Comparison of ENCODE assay signal across 10 mouse cellular contexts in the genomic region with DNA sequence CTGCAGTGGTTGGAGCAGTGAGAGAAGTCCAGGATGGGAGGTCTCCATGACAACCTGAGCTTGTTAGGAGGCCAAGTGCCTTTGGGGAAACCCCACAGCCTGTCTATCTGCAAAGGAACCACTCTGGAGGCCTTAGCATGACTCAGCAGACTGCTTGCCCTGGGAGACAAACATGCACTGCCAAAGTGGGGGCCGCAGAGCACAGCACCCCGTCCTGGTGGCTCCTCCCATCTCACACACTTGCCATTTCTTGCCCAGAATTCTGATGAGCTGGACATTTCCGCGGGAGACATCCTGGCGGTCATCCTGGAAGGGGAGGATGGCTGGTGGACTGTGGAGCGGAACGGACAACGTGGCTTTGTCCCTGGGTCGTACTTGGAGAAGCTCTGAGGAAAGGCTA. TPM values are rescaled to one million over a fixed set of nuclear protein-coding genes. Genes with fewer than 3 reads are reported as not detected.
DNase-seq lines count a peak whose midpoint lies in the region; TF ChIP-seq lines count a peak whose summit lies in the region.
"Had no signal": no experiment of that assay in that cellular context is flagged by ENCODE, and none has a peak within 500 bp of the region (broad histone marks: within the 10 kb centered on the region; RNA-seq: fewer than 3 reads in every experiment).

No protein-coding gene starts in this region.

- peaks cover 7% of the 10 kb centered on the region for H3K4me1 ChIP-seq in cortical plate, adult 2 months (ENCODE audit: control insufficient read depth, insufficient read depth, low read length)

- no peak for TF ChIP-seq CTCF in cortical plate, adult 2 months (IDR thresholded peaks at IDR 0.05; ENCODE audit: extremely low read depth, insufficient read depth, low read length)

- intact Hi-C loops in heart, postnatal 36 days (cut with DNase I) = no loop called here

- H3K4me3 ChIP-seq in cortical plate, adult 2 months (ENCODE audit: insufficient read depth, low read length) = no peak overlapping the region
- H3K4me3 ChIP-seq: lung, embryonic 15.5 days had no signal

- DNase-seq in heart, adult 11 months = peak; percentile 96
- no peak for DNase-seq in heart, postnatal 36 days
- peak; percentile 42 to 54 for DNase-seq in right cerebral cortex, adult 2 months (ENCODE audit: low spot score in 2 of 2)
- DNase-seq in right cerebral cortex, postnatal 25 days = no peak
- no peak for DNase-seq in lung, postnatal 14 days
- DNase-seq in ovary, adult 18-20 months (ENCODE audit: low spot score) = no peak
- no peak for DNase-seq in thymus, postnatal 25 days
- DNase-seq: cerebellum, postnatal 36 days had no signal

- peak overlapping the region; percentile 38; the same call in 1 of the 2 replicates for H3K27ac ChIP-seq in cortical plate, adult 2 months (ENCODE audit: insufficient read depth, low read length)
- H3K27ac ChIP-seq: lung, embryonic 15.5 days had no signal

- no peak for TF ChIP-seq POLR2A in cortical plate, adult 2 months (IDR thresholded peaks at IDR 0.05; ENCODE audit: extremely low read depth, insufficient read depth, low read length)

RNA-seq across cellular contexts. Expression of a gene that starts 36.9 kb away (rescaled TPM):
- 100 to 1,000 TPM; 183 to 184 TPM for total RNA-seq in heart, postnatal 36 days (2021)
- polyA plus RNA-seq in cortical plate, adult 2 months (2012; rRNA removed) = 452 and 461 TPM in 2 replicates

RNA-seq across cellular contexts. Expression of a gene that starts 38.6 kb away (rescaled TPM):
- 1 to 10 TPM; 1.1 TPM for total RNA-seq in heart, postnatal 36 days (2021)
- polyA plus RNA-seq in cortical plate, adult 2 months (2012; rRNA removed) = 2.7 and 3.2 TPM in 2 replicates

Comparison
In these comparisons a context has a peak if more than half of its experiments do, and no peak if none do; other contexts are left out.
1. DNase-seq: peak in heart, adult 11 months (single experiment) and right cerebral cortex, adult 2 months (2 of 2); none in heart, postnatal 36 days (0 of 2), right cerebral cortex, postnatal 25 days (single experiment), lung, postnatal 14 days (single experiment), ovary, adult 18-20 months (single experiment) and thymus, postnatal 25 days (single experiment).